Mouse (Mus musculus): ENCODE data around the gene Ndufa4. TPM values are rescaled to one million over a fixed set of nuclear protein-coding genes. Genes with fewer than 3 reads are reported as not detected.
"Not testable (repeated sequence)": the region's sequence is repeated elsewhere in the genome, so short reads cannot be mapped to it uniquely, and the experiment has no call there.

Ndufa4 gene
- 100 to 1,000 TPM; 779 to 803 TPM for total RNA-seq (2021)

GRCm38 (mm10) chr6:11907269-11908032, at the start of gene Ndufa4, which contains the start of gene Phf14:
Ndufa4 (minus strand) TSS chr6:11907497.
Phf14 (plus strand) TSS chr6:11907809.
- peak; percentile 89 to 93 for DNase-seq (ENCODE audit: extremely low spot score in 1 of 2, low spot score in 2 of 2)
- intact Hi-C loops (cut with DNase I): no loop called here

GRCm38 (mm10) chr6:11948100-11948499, 40.8 kb upstream of the Ndufa4 start:
- intact Hi-C loops (cut with DNase I): no loop called here
- DNase-seq (ENCODE audit: extremely low spot score in 1 of 2, low spot score in 2 of 2): no peak

GRCm38 (mm10) chr6:11942089-11942488, 34.8 kb upstream of the Ndufa4 start:
- DNase-seq (ENCODE audit: extremely low spot score in 1 of 2, low spot score in 2 of 2): no peak
- intact Hi-C loops (cut with DNase I): no loop called here

DNA sequence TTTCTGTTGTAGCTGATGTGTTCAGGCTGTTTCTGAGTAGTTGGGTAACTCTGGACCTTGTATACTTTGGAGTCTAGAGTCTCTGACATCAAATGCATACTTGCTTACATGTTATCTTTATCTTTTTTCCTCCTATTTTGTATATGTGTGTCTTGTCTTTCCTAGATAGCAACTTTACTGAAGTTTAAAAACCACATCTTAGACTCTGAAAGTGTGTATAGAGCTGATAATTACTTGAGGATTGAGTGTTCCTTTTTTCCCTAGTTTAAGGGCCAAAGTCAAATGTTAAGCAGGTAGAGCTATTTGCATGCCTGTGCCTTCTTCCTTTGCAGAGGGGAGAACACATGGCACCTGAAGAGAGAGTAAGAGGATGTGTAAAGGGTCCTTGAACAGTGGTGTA, 33.6 kb upstream of the Ndufa4 start:
- DNase-seq (ENCODE audit: extremely low spot score in 1 of 2, low spot score in 2 of 2): no peak
- intact Hi-C loops (cut with DNase I): no loop called here

- intact Hi-C loops (cut with DNase I): no loop called here
- no peak for DNase-seq (ENCODE audit: extremely low spot score in 1 of 2, low spot score in 2 of 2)
Measured at GRCm38 (mm10) chr6:11933403-11933802, 26.1 kb upstream of the Ndufa4 start.

DNA sequence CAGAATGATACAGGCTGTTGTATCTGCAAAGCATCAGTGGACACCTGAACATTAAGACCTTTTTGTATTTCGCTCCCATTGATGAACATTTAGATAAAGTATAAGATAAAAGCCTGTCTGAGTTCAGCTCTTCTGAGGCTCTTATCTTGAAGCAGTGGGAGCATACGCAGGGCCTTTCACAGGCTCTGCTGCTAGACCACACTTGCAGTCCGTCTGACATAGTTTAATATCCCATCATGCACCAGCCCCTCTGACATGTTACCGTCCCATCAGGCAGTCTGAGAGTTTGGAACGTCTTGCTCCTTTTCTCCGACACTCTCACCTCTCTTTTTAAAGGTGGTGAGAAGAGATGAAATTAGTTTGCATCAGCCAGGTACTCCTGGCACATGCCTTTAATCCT, 20.2 kb upstream of the Ndufa4 start:
- intact Hi-C loops (cut with DNase I): no loop called here
- no peak for DNase-seq (ENCODE audit: extremely low spot score in 1 of 2, low spot score in 2 of 2)

DNA sequence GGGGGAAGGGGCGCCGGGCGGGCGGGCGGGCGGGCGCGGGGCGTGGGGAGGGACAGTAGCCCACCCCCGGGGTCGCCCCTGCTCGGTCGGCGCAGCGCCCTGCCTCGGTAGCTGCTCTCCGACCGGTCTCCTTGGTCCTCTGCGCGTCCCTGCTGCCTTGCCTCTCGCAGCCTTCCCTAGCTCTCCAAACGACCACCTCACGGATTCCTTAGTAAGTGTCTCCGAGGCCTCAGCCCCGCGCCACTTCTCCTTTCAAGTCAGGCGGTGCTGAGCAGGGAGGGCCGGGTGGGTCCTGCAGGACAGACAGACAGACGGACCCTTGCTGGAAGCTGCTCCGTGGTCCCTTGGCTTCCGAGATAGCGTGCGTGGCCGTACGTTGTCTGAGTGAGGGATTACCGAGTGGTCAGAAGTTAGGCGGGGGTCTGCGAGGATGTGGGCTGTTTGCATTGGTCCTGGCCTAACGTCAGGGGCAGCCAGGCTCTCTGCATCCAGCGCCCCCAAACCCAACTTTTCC, 18.8 kb upstream of the Ndufa4 start:
- DNase-seq (ENCODE audit: extremely low spot score in 1 of 2, low spot score in 2 of 2): peak; percentile 20 to 63
- intact Hi-C loops (cut with DNase I): no loop called here

GRCm38 (mm10) chr6:11925496-11926041, 18.3 kb upstream of the Ndufa4 start:
- intact Hi-C loops (cut with DNase I): no loop called here
- peak; percentile 86 to 94 for DNase-seq (ENCODE audit: extremely low spot score in 1 of 2, low spot score in 2 of 2)

DNA sequence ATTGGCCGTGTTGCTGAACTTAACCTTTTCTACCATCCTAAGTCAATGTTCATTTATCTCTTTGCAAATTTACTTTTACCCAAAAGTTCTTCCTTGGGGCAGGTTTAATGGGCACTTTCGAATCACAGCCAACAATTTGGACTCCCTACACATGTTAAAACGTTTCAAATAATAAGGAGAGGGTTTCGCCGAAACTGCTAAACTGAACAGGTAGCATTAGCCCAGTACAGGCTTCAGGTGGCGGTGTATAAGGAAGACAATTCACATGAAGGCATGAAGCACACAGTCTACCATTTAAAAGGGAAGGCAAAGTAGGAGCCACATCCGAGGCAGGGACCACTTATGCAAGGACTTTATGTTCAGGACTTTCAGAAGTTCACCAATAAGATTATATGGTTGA, 873 bp upstream of the Ndufa4 start:
- intact Hi-C loops (cut with DNase I): no loop called here

DNA sequence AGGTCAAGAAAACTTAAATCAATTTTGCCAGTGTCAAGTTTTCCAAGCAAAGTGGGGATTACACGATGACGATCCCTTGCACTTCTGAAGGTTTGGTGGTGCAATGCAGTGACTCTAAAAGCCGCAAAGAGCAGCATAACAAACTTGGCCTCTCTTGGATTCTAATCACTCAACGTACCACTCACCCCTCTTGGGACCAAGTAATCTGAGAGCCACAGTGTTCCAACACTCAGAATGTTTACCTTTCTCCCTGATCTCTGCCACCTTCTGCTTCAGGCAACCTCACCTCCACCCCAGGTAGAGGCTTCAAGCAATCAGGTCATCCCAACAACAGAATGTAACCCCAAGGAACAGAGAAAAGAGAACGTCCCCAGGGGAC, 418 bp downstream of the Ndufa4 start:
- intact Hi-C loops (cut with DNase I): no loop called here
- DNase-seq (ENCODE audit: extremely low spot score in 1 of 2, low spot score in 2 of 2): no peak

More for the DNA sequence above, 873 bp upstream of the Ndufa4 start:
- DNase-seq (ENCODE audit: extremely low spot score in 1 of 2, low spot score in 2 of 2): no peak

DNA sequence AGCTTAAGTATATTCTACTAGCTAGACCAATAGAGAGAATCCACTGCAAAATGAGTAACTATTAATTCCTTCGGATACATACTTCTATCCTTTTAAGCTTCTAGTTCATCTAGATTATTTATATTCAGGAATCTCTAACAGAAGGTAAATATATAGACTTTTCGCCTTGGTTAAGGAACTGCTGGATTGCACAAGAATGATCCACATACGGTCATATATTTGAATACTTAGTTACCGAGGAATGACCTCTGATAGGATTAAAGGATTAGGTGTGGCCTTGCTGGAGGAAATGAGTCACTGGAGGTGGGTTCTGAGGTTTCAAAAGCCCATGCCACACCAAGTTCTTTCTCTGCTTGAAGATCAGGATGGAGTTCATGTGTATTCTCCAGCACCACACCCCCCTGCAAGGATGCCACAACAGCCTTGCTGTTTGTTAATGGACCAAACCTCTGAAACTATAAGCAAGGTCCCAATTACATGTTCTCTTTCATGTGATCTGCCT, 6.4 kb downstream of the Ndufa4 start:
- DNase-seq (ENCODE audit: extremely low spot score in 1 of 2, low spot score in 2 of 2): no peak
- intact Hi-C loops (cut with DNase I): no loop called here

- DNase-seq (ENCODE audit: extremely low spot score in 1 of 2, low spot score in 2 of 2); intact Hi-C loops (cut with DNase I): not testable (repeated sequence)
Measured at GRCm38 (mm10) chr6:11875364-11875763, 31.9 kb downstream of the Ndufa4 start.

Other genes starting within 250 kb of the Ndufa4 start
- 100 to 1,000 TPM; 163 to 171 TPM for gene Phf14, start 312 bp upstream of the Ndufa4 start, total RNA-seq (2021)